Mouse (Mus musculus) bone marrow, adult 2 months (tissue): ENCODE measurements around the gene Sema6c.

Experiments
- CTCF ChIP-seq: fragments of 200-500 bp; IDR thresholded peaks from 2 replicates; pipeline ENCODE4 v1.5.1; 2011; ENCODE audit warnings: low read length, control low read depth; ENCODE audit not compliant: control insufficient read depth, insufficient read depth
- POLR2A ChIP-seq: fragments of 200-500 bp; IDR thresholded peaks from 2 replicates; pipeline ENCODE4 v1.6.1; 2011; ENCODE audit warnings: low read depth, mild to moderate bottlenecking, control low read depth, low read length, borderline replicate concordance; ENCODE audit not compliant: control insufficient read depth

DNA sequence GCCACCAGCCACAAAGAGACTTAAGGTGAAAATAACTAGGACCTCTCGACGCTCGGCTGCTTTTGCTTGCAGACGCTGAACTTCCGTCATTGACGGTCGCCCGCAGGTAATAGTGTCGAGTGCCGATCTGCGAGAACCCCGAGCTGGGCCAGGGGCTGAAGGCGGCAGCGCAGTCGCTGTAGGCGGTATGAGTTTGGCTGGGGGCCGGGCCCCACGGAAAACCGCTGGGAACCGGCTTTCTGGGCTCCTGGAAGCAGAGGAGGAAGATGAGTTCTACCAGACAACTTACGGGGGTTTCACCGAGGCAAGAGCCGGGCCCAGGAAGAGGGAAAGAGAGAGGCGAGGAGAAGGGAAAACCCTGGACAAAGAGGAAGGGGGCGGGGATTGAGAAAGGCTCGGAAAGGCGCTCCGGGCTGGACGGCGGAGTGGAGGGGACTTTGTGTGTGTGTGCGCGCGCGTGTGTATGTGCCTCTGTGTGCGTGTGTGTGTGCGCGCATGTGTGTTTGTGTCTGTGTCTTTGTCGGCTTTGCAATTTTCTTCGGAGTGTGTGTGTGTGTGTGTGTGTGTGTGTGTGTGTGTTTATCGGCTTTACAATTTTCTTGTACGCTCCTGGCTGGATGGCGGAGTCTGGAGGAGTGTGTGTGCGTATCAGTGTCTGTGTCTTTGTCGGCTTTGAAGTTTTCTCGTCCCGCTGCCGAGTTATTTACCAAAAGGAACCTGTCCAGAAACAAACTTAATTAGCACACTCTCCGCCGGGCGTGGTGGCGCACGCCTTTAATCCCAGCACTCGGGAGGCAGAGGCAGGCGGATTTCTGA lies 49.1 kb upstream of the Sema6c start, which contains the start of gene Vps72:
- TF ChIP-seq CTCF: no peak
- peak; percentile 67; the same call in 1 of the 2 replicates for TF ChIP-seq POLR2A
